Mouse (Mus musculus): ENCODE measurements at regions not wholly inside any gene's neighbourhood (a gene's known extent, or its start where the extent isn't known, plus 50 kb on each side); places are given as distances from the start of the nearest gene placed in this dataset.

DNA sequence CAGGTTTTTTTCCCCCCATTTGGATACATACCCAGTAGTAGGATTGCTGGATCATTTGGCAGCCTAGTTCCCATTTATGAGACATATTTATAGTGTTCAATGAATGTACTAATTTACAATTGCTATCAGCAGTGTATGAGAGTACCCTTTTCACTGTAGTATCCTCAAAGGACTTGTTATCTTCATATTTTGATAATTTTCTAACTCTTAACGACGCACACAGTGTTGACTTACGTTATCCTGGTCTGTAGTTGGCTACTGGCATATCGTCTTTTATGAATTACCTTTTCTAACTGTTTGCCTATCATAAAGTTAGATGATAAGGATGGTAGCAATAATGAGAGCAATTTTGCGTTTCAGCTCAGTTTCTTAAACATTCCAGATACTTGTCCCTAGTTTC lies 186.8 kb downstream of the Foxo1 start:
- no peak for DNase-seq (ENCODE audit: low spot score in 2 of 2)

DNA sequence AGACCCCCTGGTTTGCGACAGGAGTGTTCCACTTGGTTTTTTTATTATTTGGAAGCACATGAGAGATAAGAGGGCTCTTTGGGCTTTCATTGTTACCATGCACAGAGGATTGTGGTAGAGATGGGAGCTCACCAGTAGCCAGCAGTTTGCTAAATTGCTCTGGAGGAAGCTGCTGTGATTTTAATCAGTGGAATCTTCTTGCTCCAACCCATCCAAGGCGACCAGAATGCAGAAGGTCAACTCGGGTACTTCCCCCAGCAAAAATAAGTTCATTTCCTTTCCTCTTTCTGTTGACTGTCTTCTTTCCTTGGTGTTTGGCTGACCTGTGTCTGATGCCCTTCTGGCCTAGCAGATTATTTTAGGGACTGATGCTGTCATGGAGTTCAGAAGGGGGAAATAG lies 184.9 kb downstream of the Foxo1 start:
- no peak for DNase-seq (ENCODE audit: low spot score in 2 of 2)

GRCm38 (mm10) chr3:52452345-52452744 lies 184.2 kb downstream of the Foxo1 start:
- no peak for DNase-seq (ENCODE audit: low spot score in 2 of 2)

DNA sequence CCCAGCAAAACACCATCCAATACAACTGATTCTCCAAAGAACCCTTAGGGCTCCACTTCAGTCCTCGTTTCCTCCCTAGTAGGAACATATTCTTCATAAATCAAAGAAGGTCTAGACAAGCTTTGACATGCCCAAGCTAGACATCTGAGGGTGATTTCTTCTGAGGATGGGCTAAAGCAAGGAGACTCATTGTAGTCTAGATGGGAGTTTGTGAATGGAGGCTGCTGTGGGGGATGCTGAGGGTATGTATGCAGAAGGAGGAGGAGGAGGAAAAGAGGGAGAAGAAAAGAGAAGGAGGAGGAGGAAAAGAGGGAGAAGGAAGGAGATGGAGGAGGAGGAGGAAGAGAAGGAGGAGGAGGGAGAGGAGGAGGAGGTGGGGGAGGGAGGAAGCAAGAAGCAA lies 178.9 kb downstream of the Foxo1 start:
- DNase-seq (ENCODE audit: low spot score in 2 of 2), result no peak

DNA sequence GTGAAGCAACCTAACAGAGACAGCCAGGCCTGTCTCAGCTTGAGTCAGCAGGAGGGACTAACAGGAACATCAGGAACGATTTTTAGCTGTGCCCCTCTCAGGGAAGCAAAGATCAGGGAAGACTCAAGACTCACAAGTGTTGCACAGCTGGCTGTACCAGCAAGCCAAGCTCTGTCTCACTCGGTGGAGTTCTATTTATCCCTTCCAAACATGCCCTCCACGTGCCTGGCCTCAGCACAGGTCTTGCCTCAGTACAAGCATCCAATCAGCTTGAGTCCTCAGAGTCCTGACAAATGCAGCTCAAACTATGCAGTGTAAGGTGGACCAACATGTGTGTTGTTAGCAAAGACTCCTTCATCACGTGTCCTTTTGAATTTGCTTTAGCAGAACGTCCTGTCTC lies 178.4 kb downstream of the Foxo1 start:
- DNase-seq (ENCODE audit: low spot score in 2 of 2), result no peak

DNA sequence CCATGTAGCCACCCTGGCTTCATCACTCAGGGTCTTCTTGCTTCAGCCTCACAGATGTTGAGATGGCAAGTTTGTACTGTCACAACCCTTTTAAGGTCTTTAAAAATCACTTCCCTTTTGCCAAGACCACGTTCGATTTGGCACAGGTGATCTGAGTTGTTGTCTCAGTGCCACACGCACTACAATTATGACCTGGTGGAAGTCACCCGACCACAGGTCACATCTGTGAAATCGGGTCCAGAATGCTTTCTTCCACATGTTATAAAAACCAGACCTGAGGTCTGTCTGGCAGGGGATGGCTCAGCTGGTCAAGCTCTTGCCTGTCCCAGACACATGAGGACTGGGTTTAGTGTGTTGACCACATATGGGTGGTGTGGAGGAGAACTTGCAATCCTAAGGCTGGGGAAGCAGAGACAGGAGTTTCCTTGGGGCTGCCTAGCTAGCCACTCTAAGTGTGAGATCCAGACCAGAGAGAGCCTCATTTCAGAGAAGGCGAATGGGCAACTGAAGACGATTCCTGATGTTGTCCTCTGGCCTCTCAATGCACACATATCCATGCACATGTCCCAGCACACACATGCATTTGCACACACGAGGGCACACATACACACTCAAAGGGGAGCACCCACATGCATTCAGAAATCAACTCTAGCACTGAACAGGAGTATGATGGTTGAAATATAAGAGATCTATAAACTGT lies 176.4 kb downstream of the Foxo1 start:
- DNase-seq (ENCODE audit: low spot score in 2 of 2), result no peak

GRCm38 (mm10) chr3:52443856-52444255 lies 175.7 kb downstream of the Foxo1 start:
- peak; percentile 25 to 64 for DNase-seq (ENCODE audit: low spot score in 2 of 2)

GRCm38 (mm10) chr3:52429014-52429589 lies 161.0 kb downstream of the Foxo1 start:
- no peak for DNase-seq (ENCODE audit: low spot score in 2 of 2)

- no peak for DNase-seq (ENCODE audit: low spot score in 2 of 2)
These were observed 154.7 kb downstream of the Foxo1 start for GRCm38 (mm10) chr3:52422826-52423225.

DNA sequence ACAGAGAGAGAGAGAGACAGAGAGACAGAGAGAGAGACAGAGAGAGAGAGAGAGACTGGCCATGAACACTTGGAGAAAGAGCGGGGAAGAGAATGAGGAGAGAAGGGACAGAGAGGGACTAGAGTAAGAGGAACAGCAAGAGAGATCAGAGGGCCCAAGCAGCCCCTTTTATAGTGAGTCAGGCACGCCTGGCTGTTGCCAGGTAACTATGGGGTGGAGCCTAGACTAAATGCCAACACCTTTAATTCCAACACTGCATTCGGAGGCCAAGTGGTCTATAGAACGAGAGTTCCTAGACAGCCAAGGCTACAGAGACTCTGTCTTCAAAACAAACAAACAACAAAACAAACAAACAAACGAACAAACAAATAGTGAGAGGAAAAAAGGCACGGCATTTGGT lies 148.1 kb downstream of the Foxo1 start:
- DNase-seq (ENCODE audit: low spot score in 2 of 2), result no peak

DNA sequence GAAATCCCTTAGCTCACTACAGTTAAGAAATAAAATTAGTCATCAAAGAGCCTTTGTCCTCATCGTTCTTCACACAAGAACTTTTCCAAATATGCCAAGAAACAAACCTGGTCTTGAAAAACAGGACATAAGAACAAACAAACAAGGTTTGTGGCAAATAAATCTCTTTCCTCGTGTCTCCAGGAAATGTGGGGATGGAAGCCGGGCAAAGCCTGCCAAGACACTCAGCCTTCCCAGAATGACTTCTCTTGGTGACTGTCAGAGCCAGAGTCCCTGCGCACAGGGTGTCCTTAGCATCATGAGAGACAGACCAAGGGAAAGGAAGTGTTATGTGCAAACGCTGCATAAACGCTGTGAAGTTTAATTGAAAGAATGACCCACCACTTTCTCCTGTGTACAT lies 147.2 kb downstream of the Foxo1 start:
- DNase-seq (ENCODE audit: low spot score in 2 of 2), result no peak

- DNase-seq (ENCODE audit: low spot score in 2 of 2), result no peak
These were observed 145.9 kb downstream of the Foxo1 start for GRCm38 (mm10) chr3:52414017-52414416.

GRCm38 (mm10) chr3:52413187-52413746 lies 145.1 kb downstream of the Foxo1 start:
- DNase-seq (ENCODE audit: low spot score in 2 of 2), result no peak

DNA sequence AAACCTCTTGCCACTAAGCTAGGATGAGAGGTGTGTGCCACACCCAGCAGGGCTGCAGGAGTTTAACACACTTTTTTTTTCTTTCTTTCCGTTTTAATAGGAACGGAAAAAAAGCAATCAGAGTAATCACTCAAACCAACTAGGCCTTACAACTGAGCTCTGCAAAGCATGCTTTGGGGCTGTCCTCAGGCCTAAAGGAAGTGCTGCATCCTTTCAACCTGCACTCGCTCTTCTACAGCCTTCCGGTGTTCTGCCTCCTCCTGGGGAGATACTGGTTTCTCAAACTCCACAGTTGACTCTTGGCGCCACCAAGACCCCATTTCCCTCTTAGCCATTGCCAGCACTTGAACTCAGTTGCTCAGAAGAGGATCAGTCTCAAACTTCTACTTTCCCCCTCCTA lies 143.2 kb downstream of the Foxo1 start:
- no peak for DNase-seq (ENCODE audit: low spot score in 2 of 2)

DNA sequence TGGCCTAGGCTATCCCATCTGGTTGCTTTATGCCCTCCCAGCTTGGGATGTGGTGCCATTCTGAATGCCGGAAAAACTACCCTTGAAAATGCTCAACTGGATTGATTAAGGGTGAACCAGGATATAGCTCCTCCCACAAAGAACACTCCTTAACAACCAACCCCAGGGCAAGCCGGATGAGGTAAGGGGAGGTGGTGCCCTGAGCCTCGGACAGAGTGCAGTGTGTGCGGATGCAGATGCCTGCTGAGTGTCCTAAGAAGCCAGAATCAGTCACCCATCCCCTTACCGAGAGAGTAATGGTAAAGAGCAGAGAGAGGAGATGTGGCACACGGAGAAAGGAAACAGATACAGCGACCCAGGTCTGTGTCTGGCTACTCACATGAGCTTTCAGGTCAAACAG lies 141.3 kb downstream of the Foxo1 start:
- DNase-seq (ENCODE audit: low spot score in 2 of 2), result no peak

DNA sequence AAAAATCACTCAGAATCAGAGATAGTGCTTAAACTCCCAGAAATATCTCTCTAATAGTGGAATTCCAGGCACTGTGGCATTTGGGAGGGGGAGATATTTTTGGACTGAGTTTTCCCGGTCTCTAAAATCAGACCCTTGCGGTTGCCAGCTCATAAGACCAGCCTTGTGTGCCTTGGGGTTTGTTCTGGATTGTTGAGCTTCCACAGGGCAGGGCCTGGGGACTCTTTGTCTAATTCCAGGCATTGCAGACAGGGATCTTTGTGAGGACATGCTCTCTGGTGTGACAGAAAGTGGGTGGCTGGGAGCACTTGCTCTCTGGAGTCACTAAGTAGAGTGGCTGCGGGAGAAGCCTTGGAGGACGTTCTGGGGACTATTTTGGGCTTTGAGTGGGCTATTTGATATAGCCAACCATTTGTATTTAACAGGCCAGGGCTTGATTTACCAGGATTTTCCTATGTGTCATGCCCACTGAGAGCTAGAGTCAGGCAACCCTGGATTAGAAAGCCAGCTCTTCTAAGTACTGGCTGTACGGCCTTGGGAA lies 138.7 kb downstream of the Foxo1 start:
- no peak for DNase-seq (ENCODE audit: low spot score in 2 of 2)

GRCm38 (mm10) chr3:52404636-52405035 lies 136.5 kb downstream of the Foxo1 start:
- no peak for DNase-seq (ENCODE audit: low spot score in 2 of 2)

GRCm38 (mm10) chr3:52403032-52403431 lies 134.9 kb downstream of the Foxo1 start:
- no peak for DNase-seq (ENCODE audit: low spot score in 2 of 2)

Data from gastrocnemius, postnatal 4 days (tissue).